Comparison of ENCODE assay signal across 40 mouse cellular contexts in the genomic region with DNA sequence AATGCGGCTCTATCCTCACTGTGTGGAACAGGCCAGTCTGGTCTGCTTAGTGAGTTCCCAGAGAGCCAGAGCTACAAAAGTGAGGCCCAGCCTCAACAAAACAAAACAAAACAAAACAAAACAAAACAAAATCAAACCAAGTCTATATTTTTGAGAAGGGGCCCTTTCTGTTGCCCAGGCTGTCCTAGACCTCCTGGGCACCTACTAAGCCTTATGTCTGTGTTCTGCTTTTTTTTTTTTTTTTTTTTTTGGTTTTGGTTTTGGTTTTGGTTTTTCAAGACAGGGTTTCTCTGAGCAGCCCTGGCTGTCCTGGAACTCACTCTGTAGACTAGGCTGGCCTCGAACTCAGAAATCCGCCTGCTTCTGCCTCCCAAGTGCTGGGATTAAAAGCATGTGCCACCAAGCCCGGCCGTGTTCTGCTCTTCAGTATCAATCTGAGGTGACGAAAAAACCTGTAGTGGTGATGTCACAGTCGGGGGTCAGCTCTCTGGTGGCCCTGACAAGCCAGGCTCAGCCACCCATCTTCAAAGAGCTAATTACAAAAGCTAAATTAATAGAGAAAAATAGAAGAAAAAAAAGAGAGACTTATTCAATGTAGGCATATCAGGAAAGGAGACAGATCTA. TPM values are rescaled to one million over a fixed set of nuclear protein-coding genes. Genes with fewer than 3 reads are reported as not detected.
"Had no signal": no experiment of that assay in that cellular context is flagged by ENCODE, and none has a peak within 500 bp of the region (broad histone marks: within the 10 kb centered on the region; RNA-seq: fewer than 3 reads in every experiment).

No protein-coding gene starts in this region.

RNA-seq across cellular contexts. Expression of a gene that starts 3.6 kb away (rescaled TPM):
- total RNA-seq: left cerebral cortex, postnatal 10 days; left cerebral cortex, postnatal 14 days; left cerebral cortex, postnatal 25 days; left cerebral cortex, postnatal 36 days; left cerebral cortex, postnatal 4 days; liver, adult 2 months; megakaryocyte progenitor cell, adult 5-6 weeks; megakaryocyte, adult 5-6 weeks; megakaryocyte-erythroid progenitor cell, adult 5-6 weeks; midbrain, postnatal 0 days; monocyte, adult 5-6 weeks had no signal
- polyA plus RNA-seq: limb, embryonic 10.5 days; limb, embryonic 11.5 days; limb, embryonic 12.5 days; limb, embryonic 13.5 days; limb, embryonic 14.5 days; limb, embryonic 15.5 days; liver, adult 2 months; liver, embryonic 11.5 days; liver, embryonic 12.5 days; liver, embryonic 13.5 days; liver, embryonic 14.5 days; liver, embryonic 15.5 days; liver, embryonic 16.5 days; liver, postnatal 0 days; lung, adult 2 months; lung, embryonic 14.5 days; lung, embryonic 15.5 days; lung, embryonic 16.5 days; lung, postnatal 0 days; macrophage; midbrain, embryonic 10.5 days; midbrain, embryonic 11.5 days; midbrain, embryonic 12.5 days; midbrain, embryonic 13.5 days; midbrain, embryonic 14.5 days; midbrain, embryonic 15.5 days; midbrain, embryonic 16.5 days; midbrain, postnatal 0 days; myocyte; neural tube, embryonic 11.5 days; neural tube, embryonic 12.5 days had no signal

RNA-seq across cellular contexts. Expression of a gene that starts 10.3 kb away (rescaled TPM):
- total RNA-seq: left cerebral cortex, postnatal 10 days; left cerebral cortex, postnatal 14 days; left cerebral cortex, postnatal 25 days; left cerebral cortex, postnatal 36 days; left cerebral cortex, postnatal 4 days; liver, adult 2 months; megakaryocyte progenitor cell, adult 5-6 weeks; megakaryocyte, adult 5-6 weeks; megakaryocyte-erythroid progenitor cell, adult 5-6 weeks; midbrain, postnatal 0 days; monocyte, adult 5-6 weeks had no signal
- polyA plus RNA-seq: limb, embryonic 10.5 days; liver, adult 2 months; liver, embryonic 11.5 days; liver, embryonic 12.5 days; liver, embryonic 13.5 days; liver, embryonic 14.5 days; liver, embryonic 15.5 days; liver, embryonic 16.5 days; liver, postnatal 0 days; macrophage; midbrain, embryonic 10.5 days; midbrain, embryonic 11.5 days; midbrain, embryonic 12.5 days; midbrain, embryonic 13.5 days; midbrain, embryonic 14.5 days; midbrain, embryonic 15.5 days; midbrain, embryonic 16.5 days; midbrain, postnatal 0 days; myocyte had no signal
